Mouse (Mus musculus): ENCODE measurements around the gene Prpf40a. TPM values are rescaled to one million over a fixed set of nuclear protein-coding genes. Genes with fewer than 3 reads are reported as not detected.
A peak's percentile ranks its signal among the peaks of the same experiment; 100 is the strongest.

Gene Prpf40a
- total RNA-seq, 2 experiments from 2014 or later, result 56.4 to 81.3 TPM

DNA sequence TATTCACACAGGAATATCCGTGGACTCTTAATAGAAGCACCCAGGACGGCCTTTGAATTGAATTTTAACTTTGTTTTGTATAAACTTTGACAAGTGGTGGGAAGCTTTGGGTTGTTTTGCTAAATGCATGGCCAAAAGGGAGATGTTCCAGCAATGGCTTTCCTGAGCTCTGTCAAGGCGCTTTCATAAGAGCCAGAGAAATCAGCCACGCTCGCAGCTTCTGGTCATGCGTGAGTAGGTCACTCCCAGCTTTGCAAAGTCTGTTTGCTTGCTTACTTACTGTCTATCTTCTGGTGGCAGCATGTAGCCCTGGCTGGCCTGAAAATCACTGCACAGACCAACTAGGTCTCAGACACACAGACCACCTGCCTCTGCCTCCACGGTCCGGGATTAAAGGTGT is 84.6 kb downstream of the Prpf40a start:
- DNase-seq (ENCODE audit: low spot score in 2 of 2), result no peak

DNA sequence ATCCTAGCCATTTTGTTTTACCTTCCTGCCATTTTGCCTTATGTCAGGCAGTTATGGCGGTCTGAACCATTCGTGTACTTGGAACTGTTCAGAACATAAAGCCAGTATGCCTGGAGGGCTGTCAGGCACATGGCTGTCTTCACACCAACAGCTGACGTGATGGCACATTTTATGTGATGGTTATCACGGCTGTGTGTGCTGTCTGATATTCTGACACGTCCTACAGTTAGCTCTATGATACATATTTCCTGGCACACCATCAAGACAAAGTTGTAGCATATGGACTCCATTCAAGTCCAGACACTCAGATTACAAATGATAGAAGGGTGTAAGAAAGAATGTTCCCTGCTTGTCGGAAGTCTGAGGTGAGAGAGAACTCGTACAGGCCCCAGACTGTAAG is 85.0 kb downstream of the Prpf40a start:
- no peak for DNase-seq (ENCODE audit: low spot score in 2 of 2)

DNA sequence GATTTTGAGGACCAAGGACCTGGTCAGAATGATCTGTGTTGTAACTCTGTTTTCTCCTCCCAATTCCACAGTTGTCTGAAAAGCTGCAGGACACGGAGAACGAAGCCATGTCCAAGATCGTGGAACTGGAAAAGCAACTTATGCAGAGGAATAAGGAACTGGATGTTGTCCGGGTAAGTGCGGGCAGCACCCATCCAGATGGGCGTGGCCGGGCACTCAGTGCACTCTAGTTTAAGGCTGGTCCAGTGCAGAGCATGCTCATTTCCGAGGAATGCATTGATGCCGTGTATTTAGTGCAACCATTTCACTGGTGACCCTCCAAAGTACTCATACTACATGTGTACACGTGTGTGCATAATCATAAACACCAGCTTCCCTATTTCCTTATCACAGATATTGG is 85.7 kb downstream of the Prpf40a start:
- DNase-seq (ENCODE audit: low spot score in 2 of 2), result no peak

DNA sequence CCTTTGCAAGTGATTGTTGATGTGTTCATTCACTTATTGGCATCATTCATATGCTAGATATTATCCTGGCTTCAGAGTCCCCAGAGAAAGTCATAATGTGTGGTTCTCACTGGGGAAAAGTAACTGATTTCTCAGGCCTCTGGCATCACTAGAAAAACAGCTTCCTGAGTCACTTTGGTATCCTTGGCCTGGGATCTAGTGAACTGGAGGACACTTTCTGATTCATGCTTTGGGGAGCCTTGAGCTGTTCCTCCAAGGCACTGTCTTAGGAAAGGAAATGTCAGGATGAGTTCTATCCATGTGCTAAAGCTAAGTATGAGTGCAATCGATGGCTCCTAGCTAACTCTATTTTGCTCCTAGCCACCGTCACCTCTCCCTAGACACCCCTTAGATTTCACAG is 88.2 kb downstream of the Prpf40a start:
- no peak for DNase-seq (ENCODE audit: low spot score in 2 of 2)

DNA sequence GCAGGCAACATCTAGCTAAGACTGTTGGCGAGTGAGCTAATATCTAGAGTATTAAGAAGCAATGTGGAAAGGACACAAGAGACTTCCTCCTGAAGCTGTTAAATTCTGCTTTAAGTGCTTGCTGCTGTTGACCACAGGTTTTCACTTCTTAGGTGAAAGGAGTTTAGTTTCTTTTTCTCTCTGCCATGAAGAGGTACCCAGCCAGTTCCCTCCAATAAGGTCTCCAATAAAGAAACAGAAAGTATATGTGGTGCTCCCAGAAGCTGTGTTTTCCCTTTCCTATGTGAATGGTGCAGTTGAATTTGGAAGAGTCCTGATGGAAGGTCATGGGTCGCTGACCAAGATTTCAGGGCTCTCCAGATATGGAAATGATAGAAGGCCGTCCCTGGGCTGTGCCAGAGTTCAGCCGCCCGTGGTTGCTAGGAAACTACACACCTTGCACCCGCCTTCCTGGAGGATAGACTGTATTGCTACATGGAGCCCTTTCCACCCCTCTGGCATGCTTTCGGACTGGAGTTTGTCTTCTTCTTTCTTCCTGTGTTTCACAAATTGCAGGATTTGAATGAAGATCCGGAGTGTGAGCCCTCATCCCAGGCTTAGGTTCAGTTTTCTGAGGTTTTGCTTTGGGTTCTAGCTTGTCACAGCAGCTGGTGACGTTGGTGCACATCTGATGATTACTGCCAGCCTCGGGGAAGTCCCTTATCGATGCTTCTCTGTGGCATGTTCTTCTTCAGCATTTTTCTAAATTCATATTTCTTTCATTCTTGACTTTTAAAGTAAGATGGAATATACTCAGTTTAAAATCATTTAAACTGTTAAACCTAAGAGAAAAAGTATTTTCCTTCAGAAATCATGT is 89.0 kb downstream of the Prpf40a start:
- no peak for DNase-seq (ENCODE audit: low spot score in 2 of 2)

DNA sequence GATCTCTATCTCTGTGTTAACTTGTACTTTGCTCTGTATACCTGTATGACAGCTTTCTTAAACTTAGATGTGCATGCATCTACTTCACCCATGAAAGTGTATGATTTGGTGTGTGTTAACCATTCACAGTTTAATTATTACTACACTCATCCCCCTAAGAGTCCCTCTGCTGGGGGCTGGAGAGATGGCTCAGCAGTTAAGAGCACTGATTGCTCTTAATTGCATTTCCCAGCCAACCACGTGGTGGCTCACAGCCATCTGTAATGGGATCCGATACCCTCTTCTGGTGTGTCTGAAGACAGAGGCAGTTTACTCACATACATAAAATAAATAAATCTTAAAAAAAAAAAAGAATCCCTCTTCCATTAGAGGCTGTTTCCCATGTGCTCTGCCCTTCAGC is 91.0 kb downstream of the Prpf40a start:
- no peak for DNase-seq (ENCODE audit: low spot score in 2 of 2)

DNA sequence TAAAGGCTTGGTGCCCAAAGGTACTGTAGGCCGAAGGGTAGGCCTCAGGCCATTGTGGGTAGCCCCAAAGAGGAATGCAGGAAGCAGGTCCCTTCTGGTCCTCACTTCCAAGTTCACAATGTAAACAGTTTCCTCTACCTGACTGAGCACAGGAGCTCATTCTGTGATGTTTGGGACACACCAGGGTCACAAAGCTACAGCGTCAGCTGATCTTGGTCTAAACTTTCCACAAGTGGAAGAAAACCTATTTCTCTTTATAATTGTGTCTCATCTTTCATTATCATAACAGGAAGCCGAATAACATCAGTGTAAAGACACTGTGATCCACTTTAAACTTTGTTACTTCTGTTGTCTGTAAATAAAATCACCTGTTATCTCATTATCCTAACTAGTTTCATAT is 95.6 kb downstream of the Prpf40a start:
- DNase-seq (ENCODE audit: low spot score in 2 of 2), result no peak

DNA sequence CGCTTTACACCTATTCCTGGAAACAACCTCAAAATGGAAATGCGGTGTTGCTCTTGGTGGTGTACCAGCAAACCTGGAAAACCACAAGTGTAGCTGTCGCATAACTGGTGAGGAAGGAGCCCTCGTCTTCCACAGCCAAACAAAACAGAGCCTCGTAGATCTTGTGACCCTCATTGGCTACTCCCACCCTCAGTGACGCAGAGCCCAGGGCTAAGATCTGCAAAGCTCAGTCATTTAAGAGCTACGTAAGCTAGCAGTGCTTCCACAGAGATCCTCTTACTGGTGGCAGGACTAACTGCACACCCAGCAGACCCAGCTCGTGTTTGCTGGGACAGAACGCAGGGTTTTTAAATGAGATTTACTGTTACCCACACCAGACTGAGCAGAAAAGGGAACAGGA is 96.1 kb downstream of the Prpf40a start:
- no peak for DNase-seq (ENCODE audit: low spot score in 2 of 2)

DNA sequence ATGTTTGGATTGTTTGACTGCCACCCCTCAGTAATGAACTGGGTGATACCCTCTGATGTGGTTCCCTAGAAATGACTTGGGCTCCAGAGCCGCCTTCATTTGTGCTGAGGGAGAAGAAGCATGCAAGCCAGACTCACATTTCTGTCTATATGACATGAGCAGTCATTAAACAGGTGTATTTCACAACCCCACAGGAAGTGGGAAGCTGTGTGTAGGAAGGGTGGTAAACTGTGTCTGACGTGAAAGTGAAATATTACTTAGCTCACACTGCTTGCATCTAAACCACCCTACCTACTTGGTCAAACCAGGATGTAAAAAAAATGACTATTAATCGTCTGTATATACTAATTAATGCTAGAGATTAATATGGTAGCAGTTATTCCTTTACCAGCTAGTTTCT is 102.3 kb downstream of the Prpf40a start:
- no peak for DNase-seq (ENCODE audit: low spot score in 2 of 2)

DNA sequence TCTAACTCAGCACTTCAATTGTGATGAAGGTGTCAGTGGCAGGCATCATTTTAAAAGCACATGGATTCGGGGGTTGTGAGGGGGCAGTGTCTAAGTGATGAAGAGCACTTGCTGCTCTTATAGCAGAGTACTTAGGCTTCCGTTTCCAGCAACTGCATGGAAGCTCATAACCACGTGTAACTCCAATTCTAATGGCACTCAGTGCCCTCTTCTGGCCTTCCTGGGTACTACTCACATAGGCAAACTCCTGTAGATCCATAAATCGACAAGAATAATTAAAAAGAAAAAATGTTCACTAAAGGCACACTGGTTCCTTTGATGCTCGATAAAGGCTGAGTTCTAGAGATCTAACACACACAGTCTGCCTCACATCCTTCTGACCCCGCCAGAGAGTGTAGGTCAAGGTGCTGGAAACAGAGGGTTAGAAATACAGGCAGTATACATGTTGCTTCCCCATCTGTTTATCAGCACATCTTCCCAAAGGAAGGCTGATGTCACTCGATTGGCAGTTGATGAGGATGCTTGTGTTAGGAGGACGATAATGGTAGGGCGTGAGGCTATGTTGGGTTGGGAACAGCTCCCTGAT is 105.4 kb downstream of the Prpf40a start:
- DNase-seq (ENCODE audit: low spot score in 2 of 2), result peak; percentile 45 to 57

Other genes with a start within 250 kb of the Prpf40a start
- 10 to 100 TPM; 15.6 to 25.5 TPM for gene Arl6ip6, start 442 bp upstream of the Prpf40a start, total RNA-seq (2021)

Data from adrenal gland, adult 18-20 months (tissue).